Mouse (Mus musculus): ENCODE data around the gene Msx2.
A peak's percentile ranks its signal among the peaks of the same experiment; 100 is the strongest.

The Msx2 gene

DNA sequence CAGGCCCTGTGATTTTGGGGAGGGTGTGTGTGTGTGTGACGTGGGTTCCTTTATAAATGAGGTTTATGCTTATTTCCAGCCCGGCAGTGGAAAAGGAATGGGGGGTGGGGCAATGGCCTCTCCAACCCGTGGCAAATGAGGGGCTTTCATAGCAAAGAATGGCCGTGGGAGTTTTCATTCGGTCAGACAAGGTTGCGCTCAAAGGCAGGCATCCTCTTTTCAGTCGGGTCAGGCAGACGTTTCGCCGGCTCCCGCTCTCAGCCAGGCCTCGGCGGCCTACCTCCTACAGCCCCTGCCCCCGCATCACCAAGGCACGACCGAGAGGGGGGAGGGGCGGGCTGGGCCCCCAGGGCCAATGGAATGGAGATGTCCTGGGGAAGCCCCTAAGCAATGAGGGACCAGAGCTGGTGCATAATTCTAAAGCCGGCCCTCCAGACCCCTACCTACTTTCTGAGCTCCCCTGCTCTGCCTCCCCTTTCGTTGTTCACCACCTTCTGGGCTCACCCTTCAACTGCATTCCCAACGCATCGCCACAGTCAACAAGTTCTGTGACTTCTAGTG, 8.4 kb downstream of the Msx2 start:
- DNase-seq, result no peak

- DNase-seq, result no peak
Observed at GRCm38 (mm10) chr13:53463946-53464345, 8.9 kb downstream of the Msx2 start.

DNA sequence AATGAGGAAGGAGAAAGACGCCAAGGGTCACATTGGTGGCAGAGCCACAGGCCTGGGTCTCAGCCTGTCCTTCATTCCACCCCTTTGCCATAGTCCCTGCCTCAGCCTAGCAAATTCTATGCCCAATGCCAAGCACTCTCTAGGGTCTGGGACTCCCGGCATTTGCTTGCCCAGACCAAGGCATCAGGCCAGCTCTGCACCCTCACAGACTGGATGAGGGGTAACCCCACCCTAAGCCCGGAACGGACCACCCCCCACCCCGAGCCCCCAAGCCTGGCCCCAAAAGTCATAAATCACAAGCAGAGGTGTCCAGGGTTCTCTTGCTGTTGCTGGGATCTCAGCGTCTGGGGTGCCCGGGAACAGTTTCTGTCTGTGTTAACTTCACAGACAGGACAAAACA, 9.8 kb downstream of the Msx2 start:
- DNase-seq, result no peak

GRCm38 (mm10) chr13:53462649-53462970, 10.3 kb downstream of the Msx2 start:
- DNase-seq, result no peak

- peak; percentile 19 for DNase-seq
Observed at GRCm38 (mm10) chr13:53461855-53462648, 10.8 kb downstream of the Msx2 start.

DNA sequence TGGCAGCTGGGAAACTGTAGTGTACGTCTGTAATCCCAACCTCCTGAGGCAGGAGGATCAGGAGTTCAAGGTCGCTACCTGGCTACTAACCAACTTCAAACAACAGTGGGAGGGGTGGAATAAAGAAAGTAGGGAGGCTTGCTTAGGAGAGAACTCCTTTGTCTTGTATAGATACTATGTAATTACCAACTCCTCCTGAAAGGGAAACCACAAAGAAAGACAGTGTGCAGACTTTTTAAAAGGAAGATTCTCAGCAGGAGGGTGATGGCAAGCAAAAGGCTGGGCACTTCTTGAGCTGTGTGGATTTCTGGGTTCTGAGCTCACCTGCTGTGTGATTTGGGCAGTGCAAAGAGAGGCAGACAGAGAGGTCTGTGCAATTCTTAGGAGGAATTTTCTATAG, 11.5 kb downstream of the Msx2 start:
- DNase-seq, result no peak

DNA sequence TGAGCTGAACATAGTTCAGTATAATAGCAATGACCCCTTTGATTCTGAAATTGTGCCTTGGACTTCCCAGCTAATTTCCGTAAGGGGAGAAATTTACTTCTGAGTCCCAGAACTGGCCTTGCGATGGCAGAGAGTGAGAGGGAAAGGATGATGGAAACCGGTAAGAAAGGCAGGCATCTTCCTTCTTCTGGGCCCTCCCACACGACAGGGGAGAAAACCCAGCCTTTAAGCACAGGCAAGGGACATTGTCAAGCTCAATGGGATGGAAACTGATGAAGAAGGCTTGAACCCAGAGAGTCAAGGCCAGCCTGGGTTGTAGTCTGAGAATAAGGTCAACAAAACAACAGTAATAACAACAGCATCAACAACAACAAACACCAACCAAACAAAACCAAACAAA, 14.1 kb downstream of the Msx2 start:
- DNase-seq, result no peak

DNA sequence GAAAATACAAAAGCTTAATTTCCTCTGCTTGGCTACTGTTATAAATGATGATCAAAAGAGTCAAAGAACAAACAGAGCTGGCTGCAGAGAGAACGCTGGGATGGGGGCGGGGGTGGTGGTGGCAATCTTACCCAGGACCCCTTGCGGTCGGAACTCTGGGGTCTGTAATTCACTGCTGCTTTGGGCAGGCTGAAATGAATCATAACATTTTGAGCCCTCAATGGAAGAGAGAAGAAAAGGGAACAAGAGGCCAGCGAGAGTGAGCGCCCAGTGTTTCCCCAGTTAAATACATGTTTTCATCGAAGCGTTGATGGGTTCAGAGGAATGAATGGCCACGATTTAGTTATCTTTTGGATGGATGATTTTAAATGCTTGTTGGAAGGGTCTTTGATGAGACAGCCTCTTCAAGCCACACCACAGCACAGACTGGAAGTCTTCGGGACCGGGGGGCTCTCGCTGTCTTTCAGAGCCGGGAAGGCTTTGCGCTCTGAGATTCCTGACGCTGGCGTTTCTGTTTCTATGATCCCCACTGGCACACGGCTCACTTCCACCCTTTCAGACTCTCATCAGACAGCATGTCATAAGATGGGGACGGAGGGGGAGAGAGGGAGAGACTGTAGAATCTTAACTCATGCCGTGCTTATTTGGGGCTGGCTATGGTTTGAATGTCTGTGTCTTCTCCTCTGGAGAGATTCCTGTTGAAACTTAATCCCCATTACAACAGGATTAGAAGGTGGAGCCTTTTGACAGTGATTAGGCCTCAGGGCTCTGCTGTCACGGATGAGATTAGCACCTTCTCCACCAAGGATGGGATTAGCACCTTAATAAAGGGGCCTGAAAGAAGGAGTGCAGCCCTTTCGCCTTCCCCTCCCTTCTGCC, 17.8 kb downstream of the Msx2 start:
- no peak for DNase-seq

GRCm38 (mm10) chr13:53453927-53454326, 18.9 kb downstream of the Msx2 start:
- DNase-seq, result no peak

DNA sequence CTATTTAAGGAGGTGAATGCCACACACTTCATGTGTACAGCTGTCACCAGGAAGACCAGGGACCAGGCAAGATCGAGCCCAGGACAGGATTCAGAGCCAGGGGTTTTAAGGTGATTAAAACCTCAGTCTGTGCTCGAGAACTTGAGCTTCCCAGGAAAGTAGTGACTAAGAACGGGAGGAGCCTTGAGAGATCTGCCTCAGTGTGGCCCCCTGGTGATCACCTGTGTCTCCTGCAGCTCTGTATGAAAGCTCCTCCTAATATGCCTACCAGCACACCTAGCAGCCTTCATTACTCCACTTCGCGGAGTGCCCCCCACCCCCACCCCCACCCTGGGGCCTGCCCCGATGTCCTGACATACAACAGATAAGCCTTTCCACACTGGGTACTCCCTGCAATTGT, 25.3 kb downstream of the Msx2 start:
- peak; percentile 45 for DNase-seq

- peak; percentile 17 for DNase-seq
Observed at GRCm38 (mm10) chr13:53443602-53444001, 29.3 kb downstream of the Msx2 start.

GRCm38 (mm10) chr13:53442168-53442980, 30.5 kb downstream of the Msx2 start:
- no peak for DNase-seq

- DNase-seq, result no peak
Observed at GRCm38 (mm10) chr13:53441307-53442028, 31.4 kb downstream of the Msx2 start.

GRCm38 (mm10) chr13:53439957-53440356, 32.9 kb downstream of the Msx2 start:
- DNase-seq, result no peak

- peak; percentile 88 for DNase-seq
Observed at GRCm38 (mm10) chr13:53426507-53426906, 46.4 kb downstream of the Msx2 start.

GRCm38 (mm10) chr13:53421189-53421588, 51.7 kb downstream of the Msx2 start:
- no peak for DNase-seq

- no peak for DNase-seq
Observed at GRCm38 (mm10) chr13:53420741-53421140, 52.1 kb downstream of the Msx2 start.

DNA sequence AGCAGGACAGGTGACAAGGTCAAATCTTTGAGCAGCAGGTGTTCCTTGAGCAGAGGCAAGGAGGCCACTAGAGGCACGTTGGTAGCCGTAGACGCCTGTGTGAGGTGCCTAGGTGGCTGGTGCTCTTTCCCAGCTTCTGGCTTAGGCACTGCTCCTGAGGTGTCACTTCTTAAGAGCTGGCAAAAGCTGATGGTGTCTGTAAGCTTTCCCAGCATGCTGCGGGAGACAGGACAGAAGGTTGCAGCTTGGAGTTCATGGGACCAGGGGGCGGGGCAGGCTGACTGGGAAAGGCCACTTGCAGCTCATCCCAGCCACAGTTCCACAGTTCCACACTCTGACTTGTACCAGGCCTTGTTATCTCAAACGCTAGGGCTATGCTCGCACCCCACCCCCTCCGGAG, 53.2 kb downstream of the Msx2 start:
- DNase-seq, result no peak

- no peak for DNase-seq
Observed at GRCm38 (mm10) chr13:53417701-53418100, 55.2 kb downstream of the Msx2 start.
